Mouse (Mus musculus): ENCODE results near the gene Ralgapa1. TPM values are rescaled to one million over a fixed set of nuclear protein-coding genes. Genes with fewer than 3 reads are reported as not detected.

Gene Ralgapa1
- 129 TPM for polyA plus RNA-seq (2014; fragmentation: Illumina TruSeq; extraction: RNeasy Lipid Tissue Mini Kit (QIAGEN cat#74804); ENCODE audit: low read depth, low replicate concordance)

DNA sequence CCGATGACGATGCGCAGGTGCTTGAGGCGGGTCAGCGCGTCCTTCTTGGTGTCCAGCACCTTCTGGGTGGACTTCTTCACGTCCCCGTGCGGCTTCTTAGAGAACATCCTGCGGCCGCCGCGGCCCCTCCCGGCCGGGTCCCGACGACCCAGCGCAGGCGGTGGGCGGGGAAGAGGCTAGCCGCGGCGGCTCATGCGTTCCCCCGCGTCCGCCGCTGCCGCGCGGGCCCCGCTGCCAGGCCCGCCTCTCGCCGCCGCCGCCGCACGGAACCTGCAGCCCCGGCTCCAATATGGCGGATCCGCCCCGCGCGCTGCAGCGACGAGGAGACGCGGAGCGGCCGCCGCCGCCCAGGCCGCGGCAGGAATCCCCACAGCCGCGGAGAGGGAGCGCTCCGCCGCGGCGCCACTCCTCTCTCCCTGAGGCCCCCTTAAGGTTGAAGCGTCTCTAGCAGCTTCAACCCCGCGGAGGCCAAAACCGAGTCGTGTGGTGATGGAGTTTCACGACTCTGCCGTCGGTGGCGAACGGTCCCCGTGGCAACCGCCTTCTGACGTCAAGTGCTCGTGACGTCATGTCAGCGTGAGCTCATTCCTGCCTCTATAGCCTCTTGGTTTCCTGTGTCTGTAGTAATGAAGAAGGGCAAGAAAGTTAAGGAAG is at the start of gene Ralgapa1:
Ralgapa1 (minus strand) TSS at position 507 of the 654 bp plus-strand sequence.

DNA sequence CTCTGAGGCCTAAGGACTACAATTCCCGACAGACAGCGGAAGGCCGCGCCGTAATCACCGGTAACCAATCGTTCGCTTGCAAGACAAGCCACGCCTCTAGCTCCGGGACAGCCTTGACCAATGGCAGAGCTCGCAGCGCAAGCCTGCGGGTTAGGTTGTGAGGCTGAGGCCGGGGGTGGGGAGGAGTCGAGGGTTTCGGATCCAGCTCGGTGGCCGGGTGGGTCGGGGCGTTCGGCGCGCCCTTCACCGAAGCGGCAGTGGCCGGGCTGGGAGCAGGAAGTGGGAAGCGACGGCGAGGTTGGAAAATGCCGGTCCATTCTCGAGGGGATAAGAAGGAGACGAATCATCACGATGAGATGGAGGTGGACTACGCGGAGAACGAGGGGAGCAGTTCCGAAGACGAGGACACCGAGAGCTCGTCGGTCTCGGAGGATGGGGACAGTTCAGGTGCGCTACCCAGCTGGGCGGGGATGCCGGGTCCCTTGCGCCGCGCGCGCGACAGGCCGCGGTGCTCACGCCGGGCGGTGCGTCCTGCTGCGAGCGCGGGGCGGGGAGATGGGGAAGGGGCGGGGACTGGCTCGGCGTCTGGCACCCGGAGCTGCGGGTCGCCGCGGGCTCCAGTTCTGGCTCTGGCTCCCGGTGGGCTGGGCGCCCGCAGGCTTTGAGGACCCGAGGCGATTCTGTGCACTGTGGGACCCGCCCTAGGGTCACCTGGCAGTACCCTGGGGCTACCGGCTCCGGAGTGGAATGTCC is 15.4 kb upstream of the Ralgapa1 start, which contains the start of gene Brms1l:
Brms1l (plus strand) TSS at position 126 of the 753 bp plus-strand sequence.

DNA sequence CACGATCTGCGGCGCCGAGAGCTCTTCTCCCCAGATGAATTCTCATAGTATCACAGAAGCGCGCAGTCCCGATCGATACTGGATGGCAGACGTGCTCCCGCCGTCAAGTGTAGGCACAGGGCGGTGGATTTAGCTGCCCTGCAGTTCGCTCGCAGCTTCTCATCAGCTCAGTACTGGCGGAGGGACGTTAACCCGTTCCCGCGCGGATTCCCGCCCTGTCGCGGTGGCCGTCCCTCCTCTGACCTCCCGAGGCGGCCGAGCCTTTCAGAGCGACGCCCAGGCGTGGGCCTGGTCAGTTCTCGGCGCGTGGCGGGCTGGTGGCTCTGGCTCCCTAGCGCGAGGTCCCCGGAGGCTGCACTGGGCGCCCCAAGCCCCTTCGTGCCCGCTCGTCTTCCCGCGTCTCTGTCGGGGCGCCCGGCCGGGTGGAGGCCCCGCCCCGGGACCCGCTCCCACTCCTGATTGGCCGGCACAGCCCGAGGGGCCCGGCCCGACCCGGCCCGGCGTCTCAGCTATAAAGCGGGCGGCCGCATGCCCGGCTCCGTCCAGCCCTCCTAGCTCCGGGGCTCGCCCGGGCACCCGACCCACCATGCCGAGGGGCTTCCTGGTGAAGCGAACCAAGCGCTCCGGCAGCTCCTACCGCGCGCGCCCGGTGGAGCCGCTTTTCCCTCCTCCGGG is 221.9 kb downstream of the Ralgapa1 start, which contains the start of gene Insm2:
Insm2 (plus strand) TSS at position 541 of the 675 bp plus-strand sequence.

DNA sequence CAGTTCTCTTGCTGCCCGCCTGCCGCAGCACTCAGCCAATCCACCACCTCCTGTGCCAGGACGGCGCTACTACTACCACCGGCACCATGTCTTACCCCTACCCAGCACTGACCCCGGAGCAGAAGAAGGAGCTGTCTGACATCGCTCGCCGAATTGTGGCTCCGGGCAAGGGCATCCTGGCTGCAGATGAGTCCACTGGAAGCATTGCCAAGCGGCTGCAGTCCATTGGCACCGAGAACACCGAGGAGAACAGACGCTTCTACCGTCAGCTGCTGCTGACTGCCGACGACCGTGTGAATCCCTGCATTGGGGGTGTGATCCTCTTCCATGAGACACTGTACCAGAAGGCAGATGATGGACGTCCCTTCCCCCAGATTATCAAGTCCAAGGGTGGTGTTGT is 255.8 kb downstream of the Ralgapa1 start, which contains the start of gene Aldoart2:
Aldoart2 (plus strand) TSS at position 34 of the 400 bp plus-strand sequence.

Other genes with a start within 250 kb of the Ralgapa1 start
- 1.4 TPM for gene Insm2, start 221.7 kb downstream of the Ralgapa1 start, polyA plus RNA-seq (2014; fragmentation: Illumina TruSeq; extraction: RNeasy Lipid Tissue Mini Kit (QIAGEN cat#74804); ENCODE audit: low read depth, low replicate concordance)
- 87.0 TPM for gene Brms1l, start 15.2 kb upstream of the Ralgapa1 start, polyA plus RNA-seq (2014; fragmentation: Illumina TruSeq; extraction: RNeasy Lipid Tissue Mini Kit (QIAGEN cat#74804); ENCODE audit: low read depth, low replicate concordance)